Mouse (Mus musculus) liver, embryonic 13.5 days (tissue): ENCODE measurements at regions not wholly inside any gene's neighbourhood (a gene's known extent, or its start where the extent isn't known, plus 50 kb on each side); places are given as distances from the start of the nearest gene placed in this dataset.

ENCODE experiments used
- ATAC-seq: fragments of 200-750 bp; cut with Nextera tagmentation; 2 replicates; pipeline ENCODE4 v1.8.0; 2017; ENCODE audit warnings: low read depth, mild to moderate bottlenecking, moderate number of reproducible peaks, moderate library complexity
- DNase-seq: peaks from one replicate; pipeline ENCODE4 v3.0.0; 2022
- H3K27ac ChIP-seq: fragments of 300-500 bp; sonication (generic); 2 replicates; pipeline ENCODE4 v1.5.1; 2015; ENCODE audit warnings: moderate library complexity, mild to moderate bottlenecking, inconsistent platforms
- H3K27me3 ChIP-seq: fragments of 300-500 bp; sonication (generic); 2 replicates; pipeline ENCODE4 v1.6.1; 2015; ENCODE audit warnings: mild to moderate bottlenecking, inconsistent platforms
- H3K36me3 ChIP-seq: fragments of 300-500 bp; sonication (generic); 2 replicates; pipeline ENCODE4 v1.6.1; 2015; ENCODE audit warnings: mild to moderate bottlenecking, inconsistent platforms
- H3K4me1 ChIP-seq: fragments of 300-500 bp; sonication (generic); replicated peaks from 2 replicates; pipeline ENCODE4 v1.6.1; 2015; ENCODE audit warnings: inconsistent platforms
- H3K4me2 ChIP-seq: fragments of 300-500 bp; sonication (generic); 2 replicates; pipeline ENCODE4 v1.6.1; 2015; ENCODE audit warnings: inconsistent platforms, mild to moderate bottlenecking, moderate library complexity
- H3K4me3 ChIP-seq: fragments of 300-500 bp; sonication (generic); replicated peaks from 2 replicates; pipeline ENCODE4 v1.5.1; 2015; ENCODE audit warnings: mild to moderate bottlenecking, inconsistent platforms
- H3K9ac ChIP-seq: fragments of 300-500 bp; sonication (generic); 2 replicates; pipeline ENCODE4 v1.6.1; 2015; ENCODE audit warnings: mild to moderate bottlenecking, inconsistent platforms
- H3K9me3 ChIP-seq: fragments of 300-500 bp; sonication (generic); replicated peaks from 2 replicates; pipeline ENCODE4 v1.6.1; 2016; ENCODE audit warnings: inconsistent platforms
- WGBS: fragments of 180-500 bp; shearing (Covaris S2); methylation state at CpG from one replicate; pipeline ENCODE4 v1.1.7; 2015; ENCODE audit not compliant: insufficient replicate concordance; 5-methylcytosine and 5-hydroxymethylcytosine counted together

DNA sequence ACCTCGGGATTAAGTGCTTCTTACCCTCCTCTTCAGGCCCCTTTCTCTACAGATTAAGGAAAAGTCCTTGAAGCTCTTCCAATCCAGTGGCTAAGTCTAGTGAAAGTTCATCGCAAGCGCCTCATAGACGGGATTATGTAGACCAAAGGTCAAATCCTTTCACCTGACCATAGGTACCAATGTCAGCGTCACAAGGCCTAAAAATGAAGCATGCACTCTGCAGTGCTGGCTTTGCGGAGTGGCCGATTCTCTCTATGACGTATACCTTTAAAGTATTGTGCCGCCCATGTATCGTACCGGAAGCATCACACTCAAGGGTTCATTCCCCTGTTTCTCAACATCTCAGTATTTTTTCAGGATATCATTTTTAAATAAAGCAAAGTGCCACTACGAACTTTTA lies 100.5 kb upstream of the Npvf start:
- Histone ChIP-seq H3K4me2 (no peak overlapping the region), H3K9me3 (no peaks in the 10 kb centered on the region), H3K9ac (no peak overlapping the region), H3K36me3 (no peaks in the 10 kb centered on the region), H3K27ac (no peak overlapping the region), H3K4me1 (no peaks in the 10 kb centered on the region), H3K27me3 (no peaks in the 10 kb centered on the region), H3K4me3 (no peak overlapping the region)
- ATAC-seq (no peak), DNase-seq (no peak)
- 74% methylated on average over 12 of the region's 12 CpGs for WGBS

GRCm38 (mm10) chr6:50760367-50760766 lies 106.1 kb upstream of the Npvf start:
- DNase-seq = no peak
- no peaks in the 10 kb centered on the region for H3K9me3 ChIP-seq
- no peaks in the 10 kb centered on the region for H3K4me1 ChIP-seq
- H3K4me2 ChIP-seq = no peak overlapping the region
- no peak for ATAC-seq
- H3K27me3 ChIP-seq = no peaks in the 10 kb centered on the region
- no peak overlapping the region for H3K9ac ChIP-seq
- H3K4me3 ChIP-seq = no peak overlapping the region
- H3K27ac ChIP-seq = no peak overlapping the region
- H3K36me3 ChIP-seq = no peaks in the 10 kb centered on the region
- WGBS = 55% methylated on average over 6 of the region's 6 CpGs

- H3K27me3 ChIP-seq = no peaks in the 10 kb centered on the region
- H3K4me1 ChIP-seq = no peaks in the 10 kb centered on the region
- H3K4me3 ChIP-seq = no peak overlapping the region
- 51% methylated on average over 4 of the region's 4 CpGs for WGBS
- H3K9me3 ChIP-seq = no peaks in the 10 kb centered on the region
- no peak overlapping the region for H3K27ac ChIP-seq
- no peaks in the 10 kb centered on the region for H3K36me3 ChIP-seq
- ATAC-seq (no peak), DNase-seq (no peak)
- H3K4me2 ChIP-seq = no peak overlapping the region
- no peak overlapping the region for H3K9ac ChIP-seq
Observed at GRCm38 (mm10) chr6:50763121-50763520, 108.9 kb upstream of the Npvf start.

DNA sequence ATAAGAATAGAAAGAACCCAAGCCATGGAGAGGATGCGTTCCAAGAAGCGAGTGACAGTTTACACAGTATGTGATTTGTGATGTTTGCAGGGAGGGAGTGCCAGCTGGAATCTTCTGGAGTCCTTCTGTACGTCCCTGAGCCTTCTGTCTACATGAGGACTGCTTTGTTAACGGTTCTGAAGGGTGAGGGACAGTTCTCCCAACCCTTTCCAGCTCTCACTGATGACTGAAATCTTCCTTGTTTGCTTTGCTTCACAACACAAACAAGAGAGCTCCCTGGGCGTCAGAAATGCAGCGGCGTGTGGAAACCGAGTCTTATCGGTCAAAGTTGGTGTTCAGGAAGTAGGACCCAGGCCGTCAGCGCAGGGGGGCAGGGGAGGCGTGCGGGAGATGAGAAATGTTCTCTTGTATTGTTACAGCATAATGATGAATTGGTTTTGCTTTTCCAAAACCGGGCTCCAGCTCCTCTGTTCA lies 112.2 kb upstream of the Npvf start:
- Histone ChIP-seq H3K9me3 (no peaks in the 10 kb centered on the region), H3K4me3 (no peak overlapping the region), H3K9ac (no peak overlapping the region), H3K4me2 (no peak overlapping the region), H3K27me3 (no peaks in the 10 kb centered on the region), H3K4me1 (no peaks in the 10 kb centered on the region), H3K27ac (no peak overlapping the region), H3K36me3 (no peaks in the 10 kb centered on the region)
- DNase-seq (no peak), ATAC-seq (no peak)
- 51% methylated on average over 14 of the region's 14 CpGs for WGBS

GRCm38 (mm10) chr6:50767126-50767525 lies 112.9 kb upstream of the Npvf start:
- DNase-seq = no peak
- Histone ChIP-seq H3K27ac (no peak overlapping the region), H3K4me1 (no peaks in the 10 kb centered on the region), H3K4me2 (no peak overlapping the region), H3K9ac (no peak overlapping the region), H3K27me3 (no peaks in the 10 kb centered on the region), H3K4me3 (no peak overlapping the region), H3K36me3 (no peaks in the 10 kb centered on the region), H3K9me3 (no peaks in the 10 kb centered on the region)
- 63% methylated on average over 6 of the region's 6 CpGs for WGBS
- ATAC-seq = no peak

DNA sequence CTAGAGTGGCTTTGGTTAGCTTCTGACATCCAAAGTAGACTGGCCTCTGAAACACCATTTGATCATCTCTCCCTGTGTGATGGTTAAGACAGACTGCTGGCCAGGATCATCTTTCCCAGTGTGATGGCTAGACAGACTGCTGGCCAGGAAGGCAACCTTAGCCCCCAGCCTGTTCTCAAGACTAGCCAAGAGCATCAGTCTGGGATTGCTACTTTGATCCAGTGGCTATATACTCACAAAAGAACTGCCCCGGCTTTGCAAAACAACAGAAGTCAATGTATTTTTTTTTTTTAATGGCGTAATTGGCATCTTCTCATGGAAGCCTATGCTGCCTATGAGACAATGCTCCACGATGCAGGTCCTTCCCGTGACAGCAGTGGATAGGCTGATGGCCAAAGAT lies 113.6 kb upstream of the Npvf start:
- ATAC-seq (no peak), DNase-seq (no peak)
- H3K27ac ChIP-seq = no peak overlapping the region
- H3K4me1 ChIP-seq = no peaks in the 10 kb centered on the region
- H3K9me3 ChIP-seq = no peaks in the 10 kb centered on the region
- no peaks in the 10 kb centered on the region for H3K27me3 ChIP-seq
- H3K36me3 ChIP-seq = no peaks in the 10 kb centered on the region
- H3K4me2 ChIP-seq = no peak overlapping the region
- H3K4me3 ChIP-seq = no peak overlapping the region
- WGBS = 51% methylated on average over 4 of the region's 4 CpGs
- no peak overlapping the region for H3K9ac ChIP-seq

DNA sequence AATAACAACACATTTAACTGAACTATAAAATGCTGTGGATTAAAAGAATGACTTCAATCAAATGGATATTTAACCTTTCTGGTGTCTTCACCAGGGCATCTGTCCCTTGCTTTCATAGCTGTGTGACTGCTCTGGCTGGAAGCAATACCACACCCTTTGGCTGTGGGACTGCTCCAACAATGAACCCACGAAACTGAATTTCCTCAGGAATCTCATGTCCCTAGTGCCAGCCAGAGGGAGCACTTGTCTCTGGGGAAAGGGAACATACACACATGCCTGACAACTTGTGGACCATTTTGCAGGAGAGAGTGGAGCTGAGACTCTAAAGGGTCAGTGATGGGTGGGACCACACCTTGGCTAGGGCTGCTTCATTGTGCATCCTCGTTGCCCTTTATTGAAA lies 114.9 kb upstream of the Npvf start:
- DNase-seq (no peak), ATAC-seq (no peak)
- 65% methylated on average over 2 of the region's 2 CpGs for WGBS
- no peaks in the 10 kb centered on the region for H3K4me1 ChIP-seq
- no peak overlapping the region for H3K27ac ChIP-seq
- H3K4me3 ChIP-seq = no peak overlapping the region
- H3K36me3 ChIP-seq = no peaks in the 10 kb centered on the region
- H3K4me2 ChIP-seq = no peak overlapping the region
- no peak overlapping the region for H3K9ac ChIP-seq
- no peaks in the 10 kb centered on the region for H3K27me3 ChIP-seq
- no peaks in the 10 kb centered on the region for H3K9me3 ChIP-seq

DNA sequence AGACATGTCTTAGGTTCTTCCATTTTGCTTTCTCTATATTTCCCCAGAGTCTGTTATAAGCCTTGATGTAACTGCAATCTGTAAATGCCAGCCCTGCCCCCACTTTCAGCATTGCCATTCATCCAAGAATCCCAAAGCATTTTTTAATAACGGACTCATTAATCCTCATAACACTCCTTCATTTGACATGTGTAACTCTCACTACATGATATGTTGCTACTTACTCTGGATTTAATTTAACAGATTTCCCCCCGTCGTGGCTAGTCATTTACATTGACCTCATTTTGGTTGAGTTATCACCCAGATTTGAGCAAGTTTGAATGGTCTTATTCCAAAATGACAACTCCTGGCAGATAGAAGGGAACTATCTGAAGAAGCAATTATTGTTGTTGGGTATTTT lies 116.2 kb upstream of the Npvf start:
- no peak overlapping the region for H3K4me3 ChIP-seq
- H3K9me3 ChIP-seq = no peaks in the 10 kb centered on the region
- H3K4me2 ChIP-seq = no peak overlapping the region
- ATAC-seq = no peak
- no peak overlapping the region for H3K9ac ChIP-seq
- H3K4me1 ChIP-seq = no peaks in the 10 kb centered on the region
- H3K27ac ChIP-seq = no peak overlapping the region
- H3K27me3 ChIP-seq = no peaks in the 10 kb centered on the region
- no peaks in the 10 kb centered on the region for H3K36me3 ChIP-seq
- no peak for DNase-seq
- whole genome bisulfite sequencing = 66% methylated on average over 3 of the region's 3 CpGs

DNA sequence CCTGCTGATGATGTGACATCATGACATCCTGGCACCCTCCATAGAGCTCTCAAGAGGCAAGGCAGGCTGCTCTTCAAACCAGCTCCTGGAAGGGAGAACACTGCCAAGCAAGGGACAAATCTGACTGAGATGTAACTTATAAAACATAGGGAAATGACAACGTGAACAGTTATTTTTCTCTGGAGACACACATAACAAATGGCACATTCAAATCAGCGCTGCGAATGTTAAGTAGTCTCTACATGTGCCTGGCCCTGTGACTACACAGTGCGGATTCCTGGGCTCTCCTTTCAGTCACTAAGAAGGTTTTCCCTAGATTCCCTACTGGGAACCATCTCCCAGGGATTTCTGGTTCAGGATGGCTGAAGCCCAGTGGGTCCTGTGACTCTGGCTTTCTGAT lies 121.4 kb upstream of the Npvf start:
- 74% methylated on average over 4 of the region's 4 CpGs for WGBS
- no peak overlapping the region for H3K27ac ChIP-seq
- no peaks in the 10 kb centered on the region for H3K4me1 ChIP-seq
- ATAC-seq (no peak), DNase-seq (no peak)
- no peaks in the 10 kb centered on the region for H3K27me3 ChIP-seq
- no peak overlapping the region for H3K4me2 ChIP-seq
- H3K4me3 ChIP-seq = no peak overlapping the region
- H3K9me3 ChIP-seq = no peaks in the 10 kb centered on the region
- H3K36me3 ChIP-seq = no peaks in the 10 kb centered on the region
- H3K9ac ChIP-seq = no peak overlapping the region

DNA sequence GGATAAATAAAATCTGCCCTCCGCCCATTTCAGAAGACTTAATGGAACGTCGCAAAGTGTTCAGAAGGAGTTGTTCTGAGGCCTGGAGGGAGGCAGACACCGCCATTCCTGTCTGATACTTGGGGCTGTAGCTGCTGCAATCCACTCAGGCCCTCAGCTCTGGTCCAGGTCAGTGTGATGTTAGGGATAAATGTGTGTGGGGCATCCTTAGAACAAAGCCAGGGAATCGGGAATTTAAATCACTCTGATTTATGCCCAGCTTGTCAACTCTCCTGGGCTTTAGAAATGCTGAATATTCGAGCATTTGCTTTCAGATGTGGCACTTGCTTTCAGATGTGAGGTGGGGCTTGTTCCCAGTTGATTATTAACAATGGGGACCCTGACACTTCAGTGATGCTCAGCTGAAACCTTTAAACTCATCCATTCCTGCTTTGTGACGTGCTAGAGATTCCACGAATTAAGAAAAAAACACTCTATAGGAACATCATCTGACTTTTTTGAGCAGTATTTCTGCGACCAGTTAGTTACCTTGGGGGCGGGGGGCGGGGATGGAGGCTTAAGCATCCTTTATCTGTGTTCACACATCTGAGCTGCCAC lies 122.1 kb upstream of the Npvf start:
- H3K4me2 ChIP-seq = no peak overlapping the region
- DNase-seq = no peak
- no peak overlapping the region for H3K4me3 ChIP-seq
- H3K9ac ChIP-seq = no peak overlapping the region
- H3K36me3 ChIP-seq = no peaks in the 10 kb centered on the region
- H3K9me3 ChIP-seq = no peaks in the 10 kb centered on the region
- H3K27ac ChIP-seq = no peak overlapping the region
- no peaks in the 10 kb centered on the region for H3K4me1 ChIP-seq
- ATAC-seq = no peak
- H3K27me3 ChIP-seq = no peaks in the 10 kb centered on the region
- 62% methylated on average over 11 of the region's 11 CpGs for WGBS

- H3K4me3 ChIP-seq = no peak overlapping the region
- WGBS = 42% methylated on average over 10 of the region's 10 CpGs
- no peak overlapping the region for H3K4me2 ChIP-seq
- no peak for ATAC-seq
- no peaks in the 10 kb centered on the region for H3K9me3 ChIP-seq
- H3K36me3 ChIP-seq = no peaks in the 10 kb centered on the region
- H3K4me1 ChIP-seq = no peaks in the 10 kb centered on the region
- no peak overlapping the region for H3K27ac ChIP-seq
- no peaks in the 10 kb centered on the region for H3K27me3 ChIP-seq
- no peak overlapping the region for H3K9ac ChIP-seq
- DNase-seq = no peak
Observed at GRCm38 (mm10) chr6:50776931-50777495, 122.8 kb upstream of the Npvf start.

DNA sequence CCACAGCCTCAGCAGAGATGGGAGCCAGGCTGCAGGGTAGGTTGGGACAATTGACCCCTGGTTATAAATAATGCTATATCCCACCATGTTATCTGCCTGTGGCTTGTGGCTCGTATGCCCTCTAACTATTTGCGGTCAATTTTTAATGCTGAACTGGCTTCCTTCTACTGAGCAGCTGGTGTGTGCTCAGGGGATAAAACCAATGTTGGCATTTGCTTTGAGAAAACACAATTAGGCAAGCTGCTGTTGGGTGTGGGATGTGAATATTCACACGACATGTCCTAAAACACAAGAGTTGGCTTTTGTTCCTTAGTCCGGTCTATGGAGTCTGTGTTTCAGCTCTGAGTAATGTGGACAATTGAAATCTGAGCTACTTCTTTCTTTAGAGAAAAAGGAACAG lies 123.6 kb upstream of the Npvf start:
- Histone ChIP-seq H3K27me3 (no peaks in the 10 kb centered on the region), H3K36me3 (no peaks in the 10 kb centered on the region), H3K9me3 (no peaks in the 10 kb centered on the region), H3K4me1 (no peaks in the 10 kb centered on the region), H3K9ac (no peak overlapping the region), H3K27ac (no peak overlapping the region), H3K4me2 (no peak overlapping the region), H3K4me3 (no peak overlapping the region)
- DNase-seq = no peak
- WGBS = 63% methylated on average over 4 of the region's 4 CpGs
- no peak for ATAC-seq
